Mouse (Mus musculus): ENCODE data around the gene Zfp329. TPM values are rescaled to one million over a fixed set of nuclear protein-coding genes. Genes with fewer than 3 reads are reported as not detected.
"Not testable (repeated sequence)": the region's sequence is repeated elsewhere in the genome, so short reads cannot be mapped to it uniquely, and the experiment has no call there.

Gene Zfp329
- polyA plus RNA-seq, 1 experiment from 2014 or later, result 25.5 TPM

DNA sequence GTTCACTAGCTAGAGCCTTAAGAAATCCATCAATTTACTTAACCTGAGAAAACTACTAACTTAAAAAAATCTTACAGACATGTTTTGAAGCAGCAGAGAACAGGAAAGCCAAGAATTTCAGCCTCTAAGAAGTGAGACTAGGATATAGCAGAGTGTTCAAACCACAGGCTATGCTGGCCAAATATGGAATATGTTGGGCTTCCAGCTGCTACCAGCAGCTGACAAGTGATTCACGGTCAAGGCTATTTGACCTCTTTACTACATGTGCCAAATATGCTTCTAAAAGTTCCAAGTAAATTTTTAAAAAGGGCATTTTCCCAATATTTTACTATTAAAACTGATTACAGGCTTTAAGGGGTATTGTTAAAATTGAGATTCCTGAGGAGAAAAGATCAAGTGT lies 19.1 kb downstream of the Zfp329 start:
- Histone ChIP-seq H3K9ac (ENCODE audit: low read depth, low read length) (no peak overlapping the region), H3K9me3 (ENCODE audit: control insufficient read depth, low read length) (peaks cover 5% of the 10 kb centered on the region; the same call in 1 of the 2 replicates), H3K4me1 (replicated peaks; ENCODE audit: control insufficient read depth, insufficient read depth, low read length) (no peaks in the 10 kb centered on the region), H3K4me2 (replicated peaks; ENCODE audit: low read depth, low read length) (no peak overlapping the region), H3K36me3 (ENCODE audit: control insufficient read depth, insufficient read depth, low read length) (no peaks in the 10 kb centered on the region), H3K27me3 (ENCODE audit: control insufficient read depth, insufficient read depth, low read length) (no peaks in the 10 kb centered on the region), H3K27ac (ENCODE audit: low read depth, low read length) (no peak overlapping the region), H3K4me3 (ENCODE audit: low read depth, low read length) (no peak overlapping the region)
- DNase-seq (ENCODE audit: low spot score) (no peak), ATAC-seq (ENCODE audit: low FRiP score) (no peak)
- 97% methylated on average over 1 of the region's 1 CpGs for WGBS

GRCm38 (mm10) chr7:12797971-12798370 lies 20.7 kb downstream of the Zfp329 start:
- Histone ChIP-seq H3K36me3 (ENCODE audit: control insufficient read depth, insufficient read depth, low read length) (no peaks in the 10 kb centered on the region), H3K4me3 (ENCODE audit: low read depth, low read length) (no peak overlapping the region), H3K27ac (ENCODE audit: low read depth, low read length) (no peak overlapping the region), H3K9me3 (ENCODE audit: control insufficient read depth, low read length) (peaks cover 5% of the 10 kb centered on the region; the same call in 1 of the 2 replicates), H3K4me2 (replicated peaks; ENCODE audit: low read depth, low read length) (no peak overlapping the region), H3K27me3 (ENCODE audit: control insufficient read depth, insufficient read depth, low read length) (no peaks in the 10 kb centered on the region), H3K4me1 (replicated peaks; ENCODE audit: control insufficient read depth, insufficient read depth, low read length) (no peaks in the 10 kb centered on the region), H3K9ac (ENCODE audit: low read depth, low read length) (no peak overlapping the region)
- DNase-seq (ENCODE audit: low spot score) (no peak), ATAC-seq (ENCODE audit: low FRiP score) (no peak)
- 63% methylated on average over 2 of the region's 2 CpGs for WGBS

DNA sequence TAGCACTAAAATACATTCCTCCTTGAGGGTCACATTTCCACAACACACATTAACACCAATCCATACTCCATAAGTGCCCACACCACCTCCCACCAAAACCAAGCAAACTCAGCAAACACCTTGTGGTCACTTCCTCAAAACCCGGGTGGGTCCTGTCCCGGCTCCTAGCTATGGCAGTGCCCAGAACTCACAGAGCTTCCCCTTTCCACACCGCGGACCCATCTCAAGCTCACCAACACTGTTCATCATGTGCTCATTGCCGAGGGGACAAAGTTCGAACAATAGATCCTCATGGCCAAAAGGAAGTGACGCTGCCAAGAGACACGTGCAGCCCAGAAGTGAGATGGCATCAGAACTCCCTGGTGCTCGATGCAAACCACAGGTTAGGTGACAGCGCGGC lies 26.0 kb downstream of the Zfp329 start:
- 88% methylated on average over 11 of the region's 11 CpGs for WGBS
- H3K4me3 ChIP-seq (ENCODE audit: low read depth, low read length); H3K4me1 ChIP-seq (replicated peaks; ENCODE audit: control insufficient read depth, insufficient read depth, low read length); ATAC-seq (ENCODE audit: low FRiP score); H3K27ac ChIP-seq (ENCODE audit: low read depth, low read length); H3K4me2 ChIP-seq (replicated peaks; ENCODE audit: low read depth, low read length); H3K9ac ChIP-seq (ENCODE audit: low read depth, low read length); DNase-seq (ENCODE audit: low spot score); H3K36me3 ChIP-seq (ENCODE audit: control insufficient read depth, insufficient read depth, low read length); H3K9me3 ChIP-seq (ENCODE audit: control insufficient read depth, low read length); H3K27me3 ChIP-seq (ENCODE audit: control insufficient read depth, insufficient read depth, low read length): not testable (repeated sequence)

- ATAC-seq (ENCODE audit: low FRiP score) (no peak), DNase-seq (ENCODE audit: low spot score) (no peak)
- 18% methylated on average over 5 of the region's 5 CpGs for WGBS
- H3K4me2 ChIP-seq (replicated peaks; ENCODE audit: low read depth, low read length), result no peak overlapping the region
- H3K36me3 ChIP-seq (ENCODE audit: control insufficient read depth, insufficient read depth, low read length), result no peaks in the 10 kb centered on the region
- H3K4me1 ChIP-seq (replicated peaks; ENCODE audit: control insufficient read depth, insufficient read depth, low read length), result no peaks in the 10 kb centered on the region
- H3K27ac ChIP-seq (ENCODE audit: low read depth, low read length), result no peak overlapping the region
- H3K4me3 ChIP-seq (ENCODE audit: low read depth, low read length), result no peak overlapping the region
- H3K9me3 ChIP-seq (ENCODE audit: control insufficient read depth, low read length), result no peaks in the 10 kb centered on the region
- no peaks in the 10 kb centered on the region for H3K27me3 ChIP-seq (ENCODE audit: control insufficient read depth, insufficient read depth, low read length)
- H3K9ac ChIP-seq (ENCODE audit: low read depth, low read length), result no peak overlapping the region
Measured at GRCm38 (mm10) chr7:12788025-12788424, 30.6 kb downstream of the Zfp329 start.

DNA sequence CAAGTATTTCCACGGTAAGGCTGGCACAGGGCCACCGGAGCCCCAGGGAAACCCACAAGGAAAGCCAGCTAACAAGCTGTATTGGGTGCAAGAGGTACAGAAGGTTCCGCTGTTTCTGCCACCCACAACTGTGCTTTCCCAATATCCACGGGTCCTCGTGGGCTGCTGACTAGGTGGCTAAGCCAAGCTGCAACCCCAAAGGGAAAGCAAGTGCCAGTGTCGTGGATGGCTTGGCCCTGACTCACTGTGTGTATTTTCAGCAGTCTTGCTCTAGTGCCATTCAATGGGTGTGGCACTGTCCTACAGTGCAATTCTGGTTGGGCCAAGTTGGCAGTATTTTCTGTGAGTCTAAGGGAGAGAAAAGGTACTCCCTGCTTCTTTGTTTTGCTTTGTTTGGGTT lies 31.3 kb downstream of the Zfp329 start:
- DNase-seq (ENCODE audit: low spot score), result no peak
- no peak for ATAC-seq (ENCODE audit: low FRiP score)
- WGBS, result 81% methylated on average over 6 of the region's 6 CpGs

GRCm38 (mm10) chr7:12780151-12780830 lies 38.4 kb downstream of the Zfp329 start:
- H3K27ac ChIP-seq (ENCODE audit: low read depth, low read length), result no peak overlapping the region
- H3K36me3 ChIP-seq (ENCODE audit: control insufficient read depth, insufficient read depth, low read length), result no peaks in the 10 kb centered on the region
- peak; percentile 90 for DNase-seq (ENCODE audit: low spot score)
- peak overlapping the region; percentile 71 for H3K9ac ChIP-seq (ENCODE audit: low read depth, low read length)
- peaks cover 3% of the 10 kb centered on the region; the same call in 1 of the 2 replicates for H3K4me1 ChIP-seq (replicated peaks; ENCODE audit: control insufficient read depth, insufficient read depth, low read length)
- H3K9me3 ChIP-seq (ENCODE audit: control insufficient read depth, low read length), result no peaks in the 10 kb centered on the region
- H3K4me3 ChIP-seq (ENCODE audit: low read depth, low read length), result peak overlapping the region; percentile 66
- ATAC-seq (ENCODE audit: low FRiP score), result peak; percentile 95
- H3K4me2 ChIP-seq (replicated peaks; ENCODE audit: low read depth, low read length), result peak overlapping the region; percentile 93
- under 1% methylated on average over 57 of the region's 57 CpGs for WGBS
- no peaks in the 10 kb centered on the region for H3K27me3 ChIP-seq (ENCODE audit: control insufficient read depth, insufficient read depth, low read length)

More for the DNA sequence above, 31.3 kb downstream of the Zfp329 start:
- H3K4me2 ChIP-seq (replicated peaks; ENCODE audit: low read depth, low read length), result no peak overlapping the region
- no peak overlapping the region for H3K4me3 ChIP-seq (ENCODE audit: low read depth, low read length)
- H3K36me3 ChIP-seq (ENCODE audit: control insufficient read depth, insufficient read depth, low read length), result no peaks in the 10 kb centered on the region
- no peaks in the 10 kb centered on the region for H3K4me1 ChIP-seq (replicated peaks; ENCODE audit: control insufficient read depth, insufficient read depth, low read length)
- no peak overlapping the region for H3K27ac ChIP-seq (ENCODE audit: low read depth, low read length)
- no peaks in the 10 kb centered on the region for H3K27me3 ChIP-seq (ENCODE audit: control insufficient read depth, insufficient read depth, low read length)
- H3K9ac ChIP-seq (ENCODE audit: low read depth, low read length), result no peak overlapping the region
- H3K9me3 ChIP-seq (ENCODE audit: control insufficient read depth, low read length), result no peaks in the 10 kb centered on the region

DNA sequence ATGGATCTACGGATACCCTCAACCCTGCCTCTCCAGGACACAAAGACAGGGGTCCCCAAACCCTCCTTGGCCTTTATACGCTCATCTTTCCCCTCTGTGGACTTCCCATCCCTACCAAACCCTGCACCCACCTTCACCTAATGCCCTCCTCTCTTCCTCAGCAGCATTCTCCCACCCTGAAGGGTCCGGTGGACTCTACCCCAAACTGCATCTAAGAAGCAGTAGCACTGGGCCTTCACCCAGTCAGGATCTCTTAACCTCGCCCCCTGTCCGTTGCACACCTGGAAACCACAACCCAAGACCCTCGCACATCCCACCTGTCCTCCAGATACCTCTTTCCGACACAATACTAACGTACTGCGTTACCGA lies 38.9 kb downstream of the Zfp329 start:
- DNase-seq (ENCODE audit: low spot score), result no peak
- Histone ChIP-seq H3K4me3 (ENCODE audit: low read depth, low read length) (peak overlapping the region; percentile 66), H3K4me2 (replicated peaks; ENCODE audit: low read depth, low read length) (peak overlapping the region; percentile 93), H3K4me1 (replicated peaks; ENCODE audit: control insufficient read depth, insufficient read depth, low read length) (peaks cover 3% of the 10 kb centered on the region; the same call in 1 of the 2 replicates), H3K27me3 (ENCODE audit: control insufficient read depth, insufficient read depth, low read length) (no peaks in the 10 kb centered on the region), H3K27ac (ENCODE audit: low read depth, low read length) (no peak overlapping the region), H3K9ac (ENCODE audit: low read depth, low read length) (peak overlapping the region; percentile 71), H3K9me3 (ENCODE audit: control insufficient read depth, low read length) (no peaks in the 10 kb centered on the region), H3K36me3 (ENCODE audit: control insufficient read depth, insufficient read depth, low read length) (0 out of 2 replicates have a peak, but pooled peaks cover 3% of the 10 kb centered on the region)
- no peak; the same call in 1 of the 2 replicates for ATAC-seq (ENCODE audit: low FRiP score)
- 24% methylated on average over 10 of the region's 10 CpGs for WGBS

- peaks cover 3% of the 10 kb centered on the region; the same call in 1 of the 2 replicates for H3K4me1 ChIP-seq (replicated peaks; ENCODE audit: control insufficient read depth, insufficient read depth, low read length)
- ATAC-seq (ENCODE audit: low FRiP score) (no peak), DNase-seq (ENCODE audit: low spot score) (no peak)
- H3K4me3 ChIP-seq (ENCODE audit: low read depth, low read length), result no peak overlapping the region
- no peaks in the 10 kb centered on the region for H3K27me3 ChIP-seq (ENCODE audit: control insufficient read depth, insufficient read depth, low read length)
- H3K27ac ChIP-seq (ENCODE audit: low read depth, low read length), result no peak overlapping the region
- H3K9ac ChIP-seq (ENCODE audit: low read depth, low read length), result no peak overlapping the region
- 86% methylated on average over 5 of the region's 5 CpGs for WGBS
- no peaks in the 10 kb centered on the region for H3K9me3 ChIP-seq (ENCODE audit: control insufficient read depth, low read length)
- H3K4me2 ChIP-seq (replicated peaks; ENCODE audit: low read depth, low read length), result no peak overlapping the region
- H3K36me3 ChIP-seq (ENCODE audit: control insufficient read depth, insufficient read depth, low read length), result 0 out of 2 replicates have a peak, but pooled peaks cover 6% of the 10 kb centered on the region
Measured at GRCm38 (mm10) chr7:12779141-12779540, 39.5 kb downstream of the Zfp329 start.

DNA sequence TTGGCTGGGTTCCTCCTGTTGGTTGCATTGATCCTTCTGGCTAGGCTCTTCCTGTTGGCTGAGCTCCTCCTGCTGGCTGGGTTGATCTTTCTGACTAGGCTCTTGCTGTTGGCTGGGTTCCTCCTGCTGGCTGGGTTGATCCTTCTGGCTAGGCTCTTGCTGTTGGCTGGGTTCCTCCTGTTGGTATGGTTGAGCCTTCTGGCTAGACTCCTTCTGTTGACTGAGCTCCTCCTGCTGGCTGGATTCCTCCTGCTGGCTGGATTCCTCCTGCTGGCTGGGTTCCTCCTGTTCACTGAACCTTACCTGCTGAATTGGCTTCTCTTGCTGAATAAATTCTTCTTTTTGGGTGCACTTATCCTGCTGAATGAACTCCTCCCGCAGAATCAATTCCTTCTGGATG lies 44.1 kb downstream of the Zfp329 start:
- Histone ChIP-seq H3K27ac (ENCODE audit: low read depth, low read length) (no peak overlapping the region), H3K9me3 (ENCODE audit: control insufficient read depth, low read length) (no peaks in the 10 kb centered on the region), H3K4me3 (ENCODE audit: low read depth, low read length) (no peak overlapping the region), H3K9ac (ENCODE audit: low read depth, low read length) (no peak overlapping the region), H3K36me3 (ENCODE audit: control insufficient read depth, insufficient read depth, low read length) (0 out of 2 replicates have a peak, but pooled peaks cover 6% of the 10 kb centered on the region), H3K4me2 (replicated peaks; ENCODE audit: low read depth, low read length) (no peak overlapping the region), H3K27me3 (ENCODE audit: control insufficient read depth, insufficient read depth, low read length) (no peaks in the 10 kb centered on the region), H3K4me1 (replicated peaks; ENCODE audit: control insufficient read depth, insufficient read depth, low read length) (0 out of 2 replicates have a peak, but pooled peaks cover under 1% of the 10 kb centered on the region)
- WGBS, result 88% methylated on average over 1 of the region's 1 CpGs
- DNase-seq (ENCODE audit: low spot score), result no peak
- no peak for ATAC-seq (ENCODE audit: low FRiP score)

Measured in hindbrain, embryonic 11.5 days (tissue).